Mouse (Mus musculus) embryonic facial prominence, embryonic 15.5 days (tissue): ENCODE measurements around the gene Rnf7. TPM values are rescaled to one million over a fixed set of nuclear protein-coding genes. Genes with fewer than 3 reads are reported as not detected.
"Not testable (repeated sequence)": the region's sequence is repeated elsewhere in the genome, so short reads cannot be mapped to it uniquely, and the experiment has no call there.

Experiments used
- ATAC-seq: fragments of 200-750 bp; cut with Nextera tagmentation; 2 replicates; pipeline ENCODE4 v1.8.0; 2017; ENCODE audit warnings: low read depth, moderate TSS enrichment; ENCODE audit not compliant: insufficient number of reproducible peaks, low FRiP score, low TSS enrichment
- H3K27ac ChIP-seq: fragments of 300-500 bp; sonication (generic); replicated peaks from 2 replicates; pipeline ENCODE4 v1.5.1; 2015; ENCODE audit warnings: mild to moderate bottlenecking, inconsistent platforms
- H3K27me3 ChIP-seq: fragments of 300-500 bp; sonication (generic); 2 replicates; pipeline ENCODE4 v1.6.1; 2015; ENCODE audit warnings: inconsistent platforms
- H3K36me3 ChIP-seq: fragments of 300-500 bp; sonication (generic); 2 replicates; pipeline ENCODE4 v1.6.1; 2015; ENCODE audit warnings: mild to moderate bottlenecking, inconsistent platforms
- H3K4me1 ChIP-seq: fragments of 300-500 bp; sonication (generic); 2 replicates; pipeline ENCODE4 v1.6.1; 2015; ENCODE audit warnings: inconsistent platforms
- H3K4me2 ChIP-seq: fragments of 300-500 bp; sonication (generic); replicated peaks from 2 replicates; pipeline ENCODE4 v1.6.1; 2015; ENCODE audit warnings: mild to moderate bottlenecking, inconsistent platforms
- H3K4me3 ChIP-seq: fragments of 300-500 bp; sonication (generic); replicated peaks from 2 replicates; pipeline ENCODE4 v1.5.1; 2015; ENCODE audit warnings: mild to moderate bottlenecking, inconsistent platforms
- H3K9ac ChIP-seq: fragments of 300-500 bp; sonication (generic); 2 replicates; pipeline ENCODE4 v1.6.1; 2015; ENCODE audit warnings: inconsistent platforms
- H3K9me3 ChIP-seq: fragments of 300-500 bp; sonication (generic); replicated peaks from 2 replicates; pipeline ENCODE4 v1.6.1; 2016; ENCODE audit warnings: inconsistent platforms
- WGBS: fragments of 180-500 bp; shearing (Covaris S2); methylation state at CpG from one replicate; pipeline ENCODE4 v1.1.7; 2015; 5-methylcytosine and 5-hydroxymethylcytosine counted together
- polyA plus RNA-seq: library from polyadenylated mRNA; unstranded; fragments of >200 nt; fragmentation: Nextera tagmentation; extraction: Ambion mirVana; gene quantifications from 2 replicates; pipeline ENCODE4 v1.2.1, GENCODE M21; 2015

The Rnf7 gene
- polyA plus RNA-seq, 1 experiment from 2014 or later = 205 TPM

DNA sequence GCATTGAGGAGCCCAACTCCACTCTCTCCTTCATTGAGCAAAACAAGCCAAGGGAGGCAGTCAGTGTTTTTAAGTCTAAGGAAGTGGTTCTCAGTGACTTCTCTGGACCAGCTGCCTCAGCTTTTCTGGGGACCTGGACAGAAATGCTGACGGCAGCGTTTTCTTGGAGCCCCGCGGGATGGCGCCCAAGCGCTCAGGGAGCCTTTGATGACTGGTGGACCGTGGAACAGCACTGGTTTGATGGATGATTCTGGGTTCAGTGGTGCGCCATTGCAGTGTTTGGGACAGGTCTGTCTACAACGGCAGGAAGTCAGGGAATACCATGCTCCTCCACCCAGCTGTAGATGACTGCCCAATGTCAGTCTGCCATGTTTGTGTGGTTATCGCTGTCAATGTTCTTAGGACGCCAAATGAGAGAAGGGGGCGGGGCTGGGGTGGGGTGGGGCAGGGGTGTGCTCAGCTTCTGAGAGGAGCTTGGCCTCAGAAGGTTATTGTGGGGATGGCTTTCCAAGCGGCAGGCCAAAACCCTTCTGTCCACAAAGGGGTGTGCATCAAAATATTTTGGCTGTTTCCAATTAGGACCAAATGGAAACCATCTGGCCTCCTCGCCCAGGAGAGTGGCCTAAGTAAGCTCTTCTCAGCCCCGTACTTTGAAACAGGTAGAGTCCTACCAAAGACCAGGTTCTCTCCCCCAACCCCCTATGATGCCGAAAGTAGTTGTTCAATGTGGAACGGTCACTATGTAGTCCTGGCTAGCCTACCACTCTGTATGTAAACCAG is 25.8 kb upstream of the Rnf7 start:
- no peak overlapping the region for H3K4me2 ChIP-seq
- H3K9ac ChIP-seq = no peak overlapping the region
- ATAC-seq = no peak
- no peaks in the 10 kb centered on the region for H3K36me3 ChIP-seq
- WGBS = 70% methylated on average over 17 of the region's 17 CpGs
- no peaks in the 10 kb centered on the region for H3K27me3 ChIP-seq
- H3K27ac ChIP-seq = no peak overlapping the region
- H3K4me3 ChIP-seq = no peak overlapping the region
- peaks cover 6% of the 10 kb centered on the region; the same call in 1 of the 2 replicates for H3K4me1 ChIP-seq
- H3K9me3 ChIP-seq = no peaks in the 10 kb centered on the region

DNA sequence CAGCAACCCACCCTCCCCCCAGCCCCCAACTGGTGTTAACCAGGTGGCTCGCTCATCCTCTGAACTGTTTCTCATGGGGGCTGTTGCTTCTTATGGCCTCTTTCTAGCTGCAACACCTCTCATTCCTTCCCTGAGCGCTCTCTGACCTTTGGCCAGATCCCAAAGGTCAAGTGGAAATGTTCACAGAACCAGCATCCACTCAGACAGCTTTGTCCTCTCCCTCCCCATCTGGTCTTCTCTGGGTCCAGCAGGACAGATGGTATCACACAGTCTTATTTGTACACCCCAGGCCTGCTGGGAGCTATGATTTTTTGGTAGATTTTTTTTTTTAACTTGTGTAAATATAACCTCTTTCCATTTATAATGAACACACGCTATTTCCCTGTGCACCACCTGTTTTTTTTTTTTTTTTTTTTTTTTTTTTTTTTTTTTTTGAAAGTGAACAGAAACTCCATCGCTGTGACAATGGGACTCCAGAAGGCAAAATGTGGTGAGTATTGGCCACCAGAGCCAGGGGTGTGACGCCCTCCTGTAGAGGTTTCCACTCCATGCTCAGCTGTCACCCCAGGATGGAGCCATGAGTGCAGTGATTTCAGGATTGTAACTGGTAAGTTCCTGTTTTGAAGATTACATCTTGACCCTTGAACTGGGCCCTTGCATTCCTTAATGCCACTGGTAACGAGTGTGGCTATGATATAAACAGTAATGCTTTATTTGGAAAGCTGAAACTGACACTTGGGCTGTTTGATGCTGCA is 24.6 kb upstream of the Rnf7 start:
- no peaks in the 10 kb centered on the region for H3K9me3 ChIP-seq
- no peaks in the 10 kb centered on the region for H3K27me3 ChIP-seq
- H3K4me3 ChIP-seq = no peak overlapping the region
- 74% methylated on average over 6 of the region's 6 CpGs for WGBS
- no peak overlapping the region for H3K27ac ChIP-seq
- peaks cover 6% of the 10 kb centered on the region; the same call in 1 of the 2 replicates for H3K4me1 ChIP-seq
- H3K9ac ChIP-seq = no peak overlapping the region
- H3K4me2 ChIP-seq = no peak overlapping the region
- H3K36me3 ChIP-seq = no peaks in the 10 kb centered on the region
- no peak for ATAC-seq

DNA sequence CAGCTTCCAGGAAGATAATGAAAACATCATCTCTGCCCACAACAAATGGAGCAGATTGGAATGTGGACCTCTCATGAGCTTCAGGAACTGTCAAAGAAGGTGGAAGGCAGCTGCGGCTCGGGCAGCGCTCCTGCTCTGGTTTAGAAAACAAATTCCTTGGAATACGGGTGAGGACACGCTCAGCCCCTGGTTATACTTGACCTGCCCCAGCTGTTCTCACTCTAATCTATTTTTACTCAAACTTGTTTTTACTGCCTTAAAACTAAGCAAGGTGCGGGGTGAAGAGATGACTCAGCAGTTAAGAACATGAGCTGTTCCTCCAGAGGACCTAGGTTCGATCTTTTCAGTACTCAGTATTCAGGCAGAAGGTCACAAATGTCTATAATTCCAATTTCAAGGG is 22.7 kb upstream of the Rnf7 start:
- ATAC-seq = no peak
- Histone ChIP-seq H3K27me3 (no peaks in the 10 kb centered on the region), H3K4me1 (peaks cover 5% of the 10 kb centered on the region; the same call in 1 of the 2 replicates), H3K9me3 (no peaks in the 10 kb centered on the region), H3K4me2 (no peak overlapping the region), H3K4me3 (no peak overlapping the region), H3K36me3 (no peaks in the 10 kb centered on the region), H3K27ac (no peak overlapping the region), H3K9ac (no peak overlapping the region)
- WGBS = 35% methylated on average over 7 of the region's 7 CpGs

DNA sequence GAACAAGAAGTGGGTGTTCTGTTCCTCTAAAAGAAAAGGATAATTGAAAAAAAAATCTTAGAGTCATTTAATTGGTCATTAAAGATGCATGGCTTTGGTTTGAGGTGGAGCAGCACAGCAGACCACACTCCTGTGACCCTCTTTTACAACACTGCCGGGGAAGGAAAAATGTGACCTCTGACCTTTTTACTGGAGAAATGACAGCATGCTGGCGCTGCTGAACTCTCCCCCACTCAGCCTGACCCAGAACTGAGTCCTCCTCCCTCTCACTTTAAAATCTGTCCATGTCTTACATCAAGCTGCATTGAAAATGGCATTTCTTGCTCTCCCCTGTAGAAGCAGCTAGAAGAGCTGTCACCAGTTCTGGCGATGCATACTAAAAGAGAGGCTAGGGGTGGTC is 14.7 kb upstream of the Rnf7 start:
- H3K4me2 ChIP-seq = no peak overlapping the region
- no peak overlapping the region for H3K9ac ChIP-seq
- no peak overlapping the region for H3K4me3 ChIP-seq
- H3K4me1 ChIP-seq = 0 out of 2 replicates have a peak, but pooled peaks cover 5% of the 10 kb centered on the region
- 33% methylated on average over 3 of the region's 3 CpGs for WGBS
- no peaks in the 10 kb centered on the region for H3K9me3 ChIP-seq
- no peak for ATAC-seq
- no peaks in the 10 kb centered on the region for H3K27me3 ChIP-seq
- no peak overlapping the region for H3K27ac ChIP-seq
- no peaks in the 10 kb centered on the region for H3K36me3 ChIP-seq

DNA sequence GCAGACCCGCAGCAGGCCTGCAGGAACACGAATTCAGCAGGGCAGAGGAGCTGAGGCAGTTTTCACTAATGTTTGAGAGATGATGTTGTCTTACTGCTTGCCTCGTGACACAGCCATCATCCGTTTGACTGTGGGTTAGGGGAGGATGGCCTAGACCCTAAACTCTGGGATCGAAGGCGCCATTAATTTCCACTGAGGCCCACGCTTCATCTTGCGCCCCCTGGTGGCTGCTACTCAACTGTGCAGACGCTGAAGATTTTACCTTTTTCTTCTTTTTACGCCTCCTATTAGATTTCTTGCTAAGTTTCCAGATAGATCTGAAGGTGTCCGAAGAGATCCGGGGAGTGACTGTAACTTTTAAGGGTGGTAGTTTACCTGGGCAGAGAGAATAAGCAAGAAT is 13.3 kb upstream of the Rnf7 start:
- Histone ChIP-seq H3K9ac (no peak overlapping the region), H3K4me3 (no peak overlapping the region), H3K36me3 (no peaks in the 10 kb centered on the region), H3K9me3 (no peaks in the 10 kb centered on the region), H3K4me1 (0 out of 2 replicates have a peak, but pooled peaks cover 5% of the 10 kb centered on the region), H3K4me2 (0 out of 2 replicates have a peak overlapping the region, but pooled peaks have one; percentile 25), H3K27me3 (no peaks in the 10 kb centered on the region), H3K27ac (no peak overlapping the region)
- no peak for ATAC-seq
- WGBS = 35% methylated on average over 12 of the region's 12 CpGs

DNA sequence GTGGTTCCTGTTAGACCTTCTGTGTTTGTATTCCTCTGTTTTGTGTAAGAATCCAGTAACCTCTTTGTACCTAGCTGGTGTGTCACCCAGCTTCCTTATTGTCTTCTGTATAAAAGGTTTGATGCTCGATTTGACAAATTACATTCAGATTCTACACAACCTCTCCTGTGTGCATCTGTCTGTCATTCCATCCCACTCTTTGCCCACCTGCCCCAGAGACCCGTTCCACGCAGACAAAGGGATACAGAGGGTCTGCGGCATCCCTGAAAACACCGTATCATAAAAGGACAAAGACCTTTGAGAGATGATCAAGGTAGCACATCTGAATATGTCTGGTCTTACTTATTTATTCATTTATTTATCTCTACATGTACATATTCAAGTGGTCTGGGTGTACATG is 9.4 kb upstream of the Rnf7 start:
- H3K9me3 ChIP-seq, ATAC-seq, H3K4me3 ChIP-seq, H3K27ac ChIP-seq, H3K4me1 ChIP-seq, H3K27me3 ChIP-seq, H3K4me2 ChIP-seq, H3K9ac ChIP-seq, H3K36me3 ChIP-seq: not testable (repeated sequence)
- WGBS = 92% methylated on average over 5 of the region's 5 CpGs

DNA sequence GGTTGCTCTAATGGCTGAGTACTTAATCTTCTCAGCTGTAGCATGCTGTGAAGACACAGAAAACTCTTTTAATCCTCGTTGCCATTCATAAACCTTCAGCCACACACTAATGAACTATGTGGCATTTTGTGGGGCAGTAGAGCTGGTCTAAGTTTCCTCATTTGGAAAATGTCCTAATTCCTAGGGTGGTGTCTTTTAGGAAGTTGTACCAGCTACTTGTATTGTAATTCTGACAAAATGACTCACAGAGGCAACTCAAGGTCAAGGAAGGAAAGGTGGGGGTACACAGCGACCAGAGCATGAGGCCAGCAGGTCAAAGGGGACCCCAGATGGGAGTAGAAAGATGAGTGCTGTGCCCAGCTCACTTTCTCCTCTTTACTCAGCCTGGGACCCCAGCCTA is 5.2 kb upstream of the Rnf7 start:
- Histone ChIP-seq H3K9ac (no peak overlapping the region), H3K27ac (no peak overlapping the region), H3K4me3 (no peak overlapping the region), H3K9me3 (no peaks in the 10 kb centered on the region), H3K27me3 (no peaks in the 10 kb centered on the region), H3K36me3 (no peaks in the 10 kb centered on the region), H3K4me1 (no peaks in the 10 kb centered on the region), H3K4me2 (no peak overlapping the region)
- 58% methylated on average over 2 of the region's 2 CpGs for WGBS
- ATAC-seq = no peak

DNA sequence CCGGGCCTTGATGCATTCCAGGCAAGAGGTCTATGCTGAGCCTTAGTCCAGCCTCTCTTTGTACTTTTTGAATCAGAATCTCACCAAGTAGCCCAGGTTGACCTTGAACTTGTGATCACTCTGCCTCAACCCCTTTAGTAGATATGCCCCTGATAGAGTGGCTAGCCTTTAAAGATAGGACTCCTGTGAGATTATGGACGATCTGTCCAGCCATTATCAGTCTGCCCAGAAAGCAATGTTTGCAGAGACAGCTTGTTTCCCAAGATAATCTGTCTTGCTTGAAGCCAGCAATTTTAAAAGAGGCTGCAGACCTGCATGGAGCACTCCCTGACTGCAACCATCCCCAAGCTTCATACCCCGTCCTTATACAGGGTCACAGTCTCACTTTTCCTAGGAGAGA is 4.6 kb upstream of the Rnf7 start:
- Histone ChIP-seq H3K9me3 (no peaks in the 10 kb centered on the region), H3K4me1 (no peaks in the 10 kb centered on the region), H3K9ac (no peak overlapping the region), H3K27me3 (no peaks in the 10 kb centered on the region), H3K4me3 (no peak overlapping the region), H3K4me2 (no peak overlapping the region), H3K36me3 (no peaks in the 10 kb centered on the region), H3K27ac (no peak overlapping the region)
- 57% methylated on average over 3 of the region's 3 CpGs for WGBS
- ATAC-seq = no peak

DNA sequence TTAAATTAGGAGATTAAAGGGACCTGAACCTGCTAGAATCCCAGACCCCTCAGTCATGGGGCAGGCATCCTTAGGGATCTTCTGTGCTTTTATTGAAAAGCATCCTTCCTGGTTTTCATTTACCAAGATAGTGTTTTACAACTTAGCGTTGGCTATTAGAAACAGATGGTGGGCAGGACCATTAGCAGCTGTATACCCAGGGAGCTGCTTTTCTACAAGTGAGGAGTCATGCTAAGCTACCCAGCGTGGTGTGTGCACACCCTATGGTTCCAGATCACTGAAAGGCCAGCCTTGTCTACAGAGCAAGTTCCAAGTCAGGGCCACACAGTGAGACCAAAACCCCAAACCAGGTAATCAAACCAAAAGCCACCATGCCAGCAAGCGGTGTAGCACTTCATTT is 6.1 kb downstream of the Rnf7 start:
- peak overlapping the region; percentile 59; the same call in 1 of the 2 replicates for H3K27ac ChIP-seq
- H3K4me1 ChIP-seq = peaks cover 10% of the 10 kb centered on the region
- no peak overlapping the region for H3K9ac ChIP-seq
- no peaks in the 10 kb centered on the region for H3K27me3 ChIP-seq
- H3K4me3 ChIP-seq = no peak overlapping the region
- 45% methylated on average over 3 of the region's 3 CpGs for WGBS
- no peak overlapping the region for H3K4me2 ChIP-seq
- H3K36me3 ChIP-seq = peaks cover 21% of the 10 kb centered on the region; the same call in 1 of the 2 replicates
- no peaks in the 10 kb centered on the region for H3K9me3 ChIP-seq
- ATAC-seq = no peak

DNA sequence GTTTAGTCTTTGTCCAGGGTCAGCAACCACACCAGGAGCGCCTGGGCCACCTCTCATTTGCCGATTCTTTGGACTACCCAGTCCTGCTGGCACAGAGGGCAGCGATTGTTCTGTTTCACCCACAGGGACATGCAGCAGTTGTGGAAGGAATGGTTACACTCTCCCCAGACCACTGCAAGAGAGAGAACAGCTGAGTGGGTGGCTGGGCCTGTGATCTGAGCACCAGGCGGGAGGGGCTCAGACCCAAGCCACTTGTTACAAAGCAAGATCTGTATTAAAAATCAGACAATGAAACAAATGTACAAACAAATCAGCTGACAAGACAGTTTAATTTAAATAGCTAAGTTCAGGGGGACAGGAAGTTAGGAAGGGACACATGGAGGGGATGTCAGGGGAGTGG is 6.8 kb downstream of the Rnf7 start:
- not testable (repeated sequence) for H3K9ac ChIP-seq, ATAC-seq, H3K4me3 ChIP-seq, H3K4me2 ChIP-seq, H3K9me3 ChIP-seq, H3K4me1 ChIP-seq, H3K27ac ChIP-seq, H3K27me3 ChIP-seq
- H3K36me3 ChIP-seq = peaks cover 25% of the 10 kb centered on the region; the same call in 1 of the 2 replicates
- 88% methylated on average over 4 of the region's 4 CpGs for WGBS

DNA sequence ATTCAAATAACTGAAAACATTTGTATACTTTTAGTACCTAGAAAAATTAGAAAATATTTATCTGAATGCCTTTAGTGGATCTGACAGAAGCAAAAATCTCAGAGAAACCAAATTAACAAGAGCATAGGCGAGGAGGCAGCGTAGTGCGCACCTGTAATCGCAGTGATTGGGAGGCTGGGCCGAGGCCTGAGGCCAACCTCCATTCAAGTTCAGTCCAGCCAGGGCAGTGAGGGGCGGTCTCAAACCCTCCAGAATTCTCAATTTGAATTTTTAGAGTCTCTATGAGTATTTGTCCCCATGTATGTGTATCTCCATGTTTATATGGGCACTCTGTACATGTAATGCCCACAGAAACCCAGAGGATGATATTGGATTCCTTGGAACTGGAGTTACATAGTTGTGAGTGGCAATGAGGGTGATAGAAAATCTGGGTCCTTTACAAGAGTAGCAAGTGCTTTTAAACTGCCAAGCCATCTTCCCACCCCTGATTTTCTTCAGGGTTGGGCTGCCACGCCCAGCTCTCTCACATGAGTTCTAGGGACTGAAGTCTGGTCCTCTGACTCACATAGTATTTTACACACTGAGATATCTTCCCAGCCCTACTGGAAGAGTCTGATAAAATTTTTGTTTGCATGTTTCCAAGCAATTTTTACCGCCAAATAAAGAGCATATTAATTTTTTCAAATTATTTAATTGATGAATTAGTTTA is 8.1 kb downstream of the Rnf7 start:
- no peaks in the 10 kb centered on the region for H3K27me3 ChIP-seq
- no peak overlapping the region for H3K4me2 ChIP-seq
- H3K36me3 ChIP-seq = peaks cover 25% of the 10 kb centered on the region; the same call in 1 of the 2 replicates
- WGBS = 91% methylated on average over 8 of the region's 8 CpGs
- no peak overlapping the region for H3K9ac ChIP-seq
- H3K4me1 ChIP-seq = no peaks in the 10 kb centered on the region
- H3K27ac ChIP-seq = no peak overlapping the region
- ATAC-seq = no peak
- no peaks in the 10 kb centered on the region for H3K9me3 ChIP-seq
- no peak overlapping the region for H3K4me3 ChIP-seq
